Mouse (Mus musculus): ENCODE results near the gene F2rl2.

- no peak for TF ChIP-seq CTCF (IDR thresholded peaks at IDR 0.05; ENCODE audit: insufficient read depth, low read depth, low read length)
- no peak for TF ChIP-seq POLR2A (IDR thresholded peaks at IDR 0.05; ENCODE audit: insufficient read depth, low read depth, low read length)
Observed at GRCm38 (mm10) chr13:95653696-95654095, 43.0 kb upstream of the F2rl2 start.

All from olfactory bulb, adult 2 months (tissue).